Mouse (Mus musculus) cortical plate, adult 2 months (tissue): Measurements from ENCODE around the gene Camkk2. TPM values are rescaled to one million over a fixed set of nuclear protein-coding genes. Genes with fewer than 3 reads are reported as not detected.

Source experiments
- H3K27ac ChIP-seq: fragments of 200-500 bp; 2 replicates; pipeline ENCODE4 v1.5.1; 2012; ENCODE audit warnings: low read length, control low read depth, inconsistent platforms; ENCODE audit not compliant: insufficient read depth
- H3K4me1 ChIP-seq: fragments of 200-500 bp; 2 replicates; pipeline ENCODE4 v1.6.1; 2011; ENCODE audit warnings: low read length; ENCODE audit not compliant: control insufficient read depth, insufficient read depth
- H3K4me3 ChIP-seq: fragments of 200-500 bp; 2 replicates; pipeline ENCODE4 v1.5.1; 2011; ENCODE audit warnings: mild to moderate bottlenecking, low read length, control low read depth; ENCODE audit not compliant: insufficient read depth
- CTCF ChIP-seq: fragments of 200-500 bp; IDR thresholded peaks from 2 replicates; pipeline ENCODE4 v1.5.1; 2011; ENCODE audit warnings: mild to moderate bottlenecking, control low read depth, low read length; ENCODE audit not compliant: insufficient read depth; ENCODE audit errors: extremely low read depth
- POLR2A ChIP-seq: fragments of 200-500 bp; IDR thresholded peaks from 2 replicates; pipeline ENCODE4 v1.6.1; 2011; ENCODE audit warnings: mild to moderate bottlenecking, low read length, control low read depth; ENCODE audit not compliant: insufficient read depth; ENCODE audit errors: extremely low read depth
- polyA plus RNA-seq: library from polyadenylated mRNA; depleted of rRNA; stranded (reverse); fragments of >200 nt; gene quantifications from 2 replicates; pipeline ENCODE4 v1.2.3, GENCODE M21; 2012

Camkk2 gene
- polyA plus RNA-seq, 1 experiment, result 276 TPM

- Histone ChIP-seq H3K4me3 (no peak overlapping the region), H3K4me1 (no peaks in the 10 kb centered on the region), H3K27ac (no peak overlapping the region)
- TF ChIP-seq CTCF (no peak), POLR2A (no peak)
Observed at GRCm38 (mm10) chr5:122704571-122704970, 74.6 kb downstream of the Camkk2 start.

GRCm38 (mm10) chr5:122703574-122703973, 75.6 kb downstream of the Camkk2 start:
- no peak overlapping the region for H3K27ac ChIP-seq
- no peak overlapping the region for H3K4me3 ChIP-seq
- H3K4me1 ChIP-seq, result no peaks in the 10 kb centered on the region
- TF ChIP-seq CTCF (no peak), POLR2A (no peak)

GRCm38 (mm10) chr5:122702156-122702555, 77.1 kb downstream of the Camkk2 start:
- H3K4me3 ChIP-seq, result no peak overlapping the region
- no peaks in the 10 kb centered on the region for H3K4me1 ChIP-seq
- no peak for TF ChIP-seq CTCF
- TF ChIP-seq POLR2A, result no peak
- H3K27ac ChIP-seq, result no peak overlapping the region

DNA sequence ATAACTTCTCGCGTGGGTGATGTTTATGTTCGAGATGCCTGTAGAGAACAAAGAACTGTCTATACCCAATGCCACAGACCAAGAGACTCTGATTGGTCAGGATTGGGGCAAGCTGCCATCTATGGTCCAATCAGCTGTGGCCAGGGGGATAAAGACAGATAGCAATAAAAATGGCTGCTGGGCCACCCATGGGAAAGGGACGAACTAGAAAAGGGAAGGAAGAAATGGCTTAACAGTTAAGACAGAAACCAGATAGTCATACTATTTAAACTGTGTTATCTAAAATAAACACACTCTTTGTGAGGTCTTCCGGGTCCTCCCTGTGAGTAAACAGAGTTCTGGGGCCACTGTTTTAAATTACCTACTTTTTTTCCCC, 78.4 kb downstream of the Camkk2 start:
- TF ChIP-seq POLR2A, result no peak
- no peak for TF ChIP-seq CTCF
- H3K27ac ChIP-seq, result no peak overlapping the region
- no peaks in the 10 kb centered on the region for H3K4me1 ChIP-seq
- no peak overlapping the region for H3K4me3 ChIP-seq

DNA sequence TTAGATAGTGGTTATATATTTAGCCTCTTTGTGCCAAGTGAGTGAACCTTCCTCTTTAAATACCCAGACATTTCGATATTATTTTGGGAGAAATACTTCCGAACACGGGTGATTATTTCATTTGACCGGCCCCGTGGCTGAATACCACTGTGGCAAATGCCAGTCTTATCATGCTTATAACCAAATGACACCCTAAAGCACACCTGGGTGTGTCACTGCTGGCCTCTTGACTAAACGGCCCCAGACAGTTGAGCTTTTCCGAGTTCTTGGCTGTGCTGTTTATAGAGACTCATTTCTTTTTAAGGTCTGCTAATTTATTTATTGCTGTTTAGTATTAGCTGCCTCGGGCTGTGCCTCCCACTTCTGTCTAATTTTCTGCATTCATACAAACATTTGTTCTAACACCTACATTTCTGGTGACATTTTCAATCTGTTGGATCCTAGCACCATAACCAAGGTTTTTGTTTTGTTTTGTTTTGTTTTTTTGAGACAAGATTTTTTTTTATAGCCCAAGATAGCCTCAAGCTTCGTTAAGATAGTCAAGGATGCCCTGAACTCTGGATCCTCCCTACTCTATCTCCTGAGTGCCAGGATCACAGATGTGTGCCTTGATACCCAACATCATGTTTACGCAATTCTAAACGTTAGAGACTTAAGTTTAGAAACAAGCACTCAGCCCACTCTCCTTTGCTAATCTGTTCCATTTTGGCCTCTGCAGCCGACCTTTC, 78.9 kb downstream of the Camkk2 start:
- H3K4me1 ChIP-seq, result no peaks in the 10 kb centered on the region
- no peak overlapping the region for H3K4me3 ChIP-seq
- TF ChIP-seq CTCF (no peak), POLR2A (no peak)
- H3K27ac ChIP-seq, result no peak overlapping the region

GRCm38 (mm10) chr5:122698701-122699060, 80.5 kb downstream of the Camkk2 start:
- Histone ChIP-seq H3K4me3 (no peak overlapping the region), H3K4me1 (no peaks in the 10 kb centered on the region), H3K27ac (no peak overlapping the region)
- TF ChIP-seq CTCF, result no peak
- no peak for TF ChIP-seq POLR2A

DNA sequence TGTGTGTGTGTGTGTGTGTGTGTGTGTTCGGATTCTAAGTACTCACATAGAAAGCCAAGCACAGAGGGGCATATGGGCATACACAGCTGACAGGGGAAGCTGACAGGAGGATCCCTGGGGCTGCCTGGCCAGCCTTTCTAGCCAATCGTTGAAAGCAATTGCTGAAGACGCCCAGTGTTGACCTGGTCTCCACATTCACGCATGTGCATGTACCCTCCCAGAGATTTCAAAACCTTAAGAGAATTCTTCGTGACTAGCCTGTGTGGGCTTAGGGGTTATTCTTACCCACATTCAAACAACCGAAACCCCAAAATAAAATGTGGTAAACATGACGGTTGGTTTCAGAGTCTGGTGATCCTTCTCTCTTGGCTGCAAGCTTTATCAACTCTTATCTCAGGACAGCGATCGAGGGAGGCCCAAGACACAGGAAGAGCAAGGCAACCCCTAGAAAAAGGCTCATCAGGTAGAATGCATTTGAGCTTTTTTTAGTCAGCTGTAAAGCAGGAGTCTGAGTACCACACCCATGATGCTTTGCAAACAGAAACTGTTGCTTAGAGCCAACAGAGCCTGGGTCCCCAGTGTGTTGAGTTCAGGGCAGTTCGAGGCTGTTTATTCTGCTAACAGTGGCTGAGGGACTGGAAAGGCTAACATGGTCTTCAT, 81.0 kb downstream of the Camkk2 start:
- Histone ChIP-seq H3K4me3 (no peak overlapping the region), H3K4me1 (no peaks in the 10 kb centered on the region), H3K27ac (no peak overlapping the region)
- no peak for TF ChIP-seq POLR2A
- no peak for TF ChIP-seq CTCF

GRCm38 (mm10) chr5:122695516-122695915, 83.7 kb downstream of the Camkk2 start:
- H3K27ac ChIP-seq, result no peak overlapping the region
- TF ChIP-seq POLR2A, result no peak
- TF ChIP-seq CTCF, result no peak
- peaks cover 2% of the 10 kb centered on the region; the same call in 1 of the 2 replicates for H3K4me1 ChIP-seq

DNA sequence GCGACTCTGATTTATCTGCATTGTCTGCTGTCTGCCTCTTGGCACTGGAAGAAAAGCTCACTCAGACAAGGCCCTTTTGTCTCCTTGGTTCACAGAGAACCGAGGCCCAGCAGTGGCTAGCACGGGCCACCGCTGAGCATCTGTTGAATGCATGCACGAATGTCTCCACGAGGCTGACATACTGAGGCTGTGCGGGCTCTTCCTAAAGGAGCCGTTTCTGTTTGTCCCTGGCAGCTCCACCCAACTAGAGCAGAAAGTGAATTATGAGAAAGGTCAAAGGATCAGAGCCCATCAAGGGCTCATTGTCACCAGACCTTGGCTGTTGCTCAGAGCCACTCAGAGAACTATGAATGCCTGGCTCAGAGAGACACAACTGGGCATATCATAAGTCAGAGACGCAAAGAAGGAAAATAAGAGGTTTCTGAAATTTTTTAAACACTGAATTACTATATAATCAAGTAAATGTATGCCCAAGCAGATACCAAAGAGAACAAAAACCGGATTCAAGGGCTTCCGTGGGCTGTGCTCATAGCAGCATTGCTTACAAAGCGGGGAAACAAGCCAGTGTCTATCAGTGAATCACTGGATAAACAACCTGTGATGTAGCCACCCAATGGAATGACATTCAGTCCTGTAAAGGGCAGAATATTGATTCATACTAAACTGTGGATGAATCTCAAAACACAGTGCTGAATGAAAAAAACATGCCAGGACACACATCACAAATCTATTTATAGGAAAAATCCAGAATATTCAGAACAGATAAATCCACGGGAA, 85.6 kb downstream of the Camkk2 start:
- Histone ChIP-seq H3K4me1 (peaks cover 2% of the 10 kb centered on the region; the same call in 1 of the 2 replicates), H3K27ac (peak overlapping the region; percentile 2; the same call in 1 of the 2 replicates), H3K4me3 (no peak overlapping the region)
- TF ChIP-seq CTCF (no peak), POLR2A (no peak)

More at GRCm38 (mm10) chr5:122695516-122695915, 83.7 kb downstream of the Camkk2 start:
- H3K4me3 ChIP-seq, result no peak overlapping the region

- H3K4me3 ChIP-seq, result no peak overlapping the region
- H3K27ac ChIP-seq, result no peak overlapping the region
- peaks cover 2% of the 10 kb centered on the region; the same call in 1 of the 2 replicates for H3K4me1 ChIP-seq
- no peak for TF ChIP-seq CTCF
- no peak for TF ChIP-seq POLR2A
Observed at GRCm38 (mm10) chr5:122690486-122690885, 88.7 kb downstream of the Camkk2 start.
